Mouse (Mus musculus): ENCODE data around the gene Gm3448.
"Not testable (repeated sequence)": the region's sequence is repeated elsewhere in the genome, so short reads cannot be mapped to it uniquely, and the experiment has no call there.

- not testable (repeated sequence) for TF ChIP-seq MYOD1 (IDR thresholded peaks at IDR 0.05; ENCODE audit: control insufficient read depth in 1 of 3, insufficient read length in 2 of 3, low read depth in 2 of 3); POLR2AphosphoS2 (IDR thresholded peaks at IDR 0.05; ENCODE audit: insufficient read length, low read depth); REST (IDR thresholded peaks at IDR 0.05; ENCODE audit: insufficient read depth, insufficient read length); MAX (IDR thresholded peaks at IDR 0.05; ENCODE audit: low read depth); MYOG (IDR thresholded peaks at IDR 0.05; ENCODE audit: control insufficient read depth in 1 of 3, insufficient read depth in 1 of 3, insufficient read length in 2 of 3, low read depth in 2 of 3); USF1 (IDR thresholded peaks at IDR 0.05; ENCODE audit: low read depth)
Observed at GRCm38 (mm10) chr17:14977718-14978361, 63.5 kb downstream of the Gm3448 start.
